Mouse (Mus musculus) ES-E14 (cell line): ENCODE results near the gene Zbtb43.

Source experiments
- CHD2 ChIP-seq: IDR thresholded peaks from 2 replicates; pipeline ENCODE4 v1.6.1; 2014; ENCODE audit warnings: mild to moderate bottlenecking, low read depth, low read length, inconsistent platforms
- HCFC1 ChIP-seq: IDR thresholded peaks from 2 replicates; pipeline ENCODE4 v1.6.1; 2012; ENCODE audit warnings: low read length, inconsistent platforms, borderline replicate concordance; ENCODE audit not compliant: insufficient read depth
- ZC3H11A ChIP-seq: IDR thresholded peaks from 2 replicates; pipeline ENCODE4 v1.6.1; 2012; ENCODE audit warnings: low read depth, mild to moderate bottlenecking, inconsistent platforms, low read length, borderline replicate concordance
- ZNF384 ChIP-seq: IDR thresholded peaks from 2 replicates; pipeline ENCODE4 v1.6.1; 2012; ENCODE audit warnings: low read depth, low read length, inconsistent platforms

GRCm38 (mm10) chr2:33414019-33414418, 54.3 kb downstream of the Zbtb43 start:
- TF ChIP-seq CHD2 (no peak), ZC3H11A (no peak), HCFC1 (no peak), ZNF384 (no peak)
